Mouse (Mus musculus) left cerebral cortex, adult 11 months (tissue): ENCODE results near the gene Tpp1.

Experiments
- DNase-seq: peaks from one replicate; pipeline ENCODE4 v3.0.0; 2022; ENCODE audit warnings: low spot score

The Tpp1 gene

DNA sequence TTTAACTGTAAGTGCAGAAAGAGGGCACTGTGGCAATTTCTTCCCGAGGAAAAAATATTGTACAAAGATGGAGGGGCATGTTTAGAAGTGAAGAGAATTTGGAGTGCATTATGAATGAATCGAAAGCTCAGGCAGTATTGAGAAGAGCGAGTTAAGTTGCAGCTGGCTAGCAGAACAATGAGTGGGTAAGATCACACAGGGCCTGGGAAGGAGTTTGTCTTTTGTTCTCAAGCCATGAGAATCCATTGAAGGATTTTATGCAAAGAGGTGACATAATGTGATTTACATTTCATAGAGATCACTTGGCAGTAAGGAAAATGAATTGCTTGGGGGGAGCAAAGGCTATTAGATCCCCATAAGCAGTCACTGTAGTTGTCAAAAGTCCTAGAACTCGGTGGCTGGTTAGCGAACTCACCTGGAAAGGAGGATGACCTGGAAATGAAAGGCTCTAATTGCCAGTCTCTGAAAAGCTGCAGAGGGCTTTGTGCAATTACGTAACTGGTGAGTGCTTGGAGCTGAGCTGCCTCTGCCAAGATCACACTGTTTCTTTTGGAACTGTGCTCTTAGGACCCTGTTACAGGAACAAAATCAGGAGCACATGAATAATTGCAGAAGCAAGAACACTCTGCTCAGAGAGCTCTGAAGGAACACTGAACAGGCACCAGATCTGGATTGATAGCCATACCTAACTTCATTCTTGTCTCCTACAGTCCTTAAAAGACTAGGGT, 23.2 kb downstream of the Tpp1 start:
- no peak for DNase-seq

DNA sequence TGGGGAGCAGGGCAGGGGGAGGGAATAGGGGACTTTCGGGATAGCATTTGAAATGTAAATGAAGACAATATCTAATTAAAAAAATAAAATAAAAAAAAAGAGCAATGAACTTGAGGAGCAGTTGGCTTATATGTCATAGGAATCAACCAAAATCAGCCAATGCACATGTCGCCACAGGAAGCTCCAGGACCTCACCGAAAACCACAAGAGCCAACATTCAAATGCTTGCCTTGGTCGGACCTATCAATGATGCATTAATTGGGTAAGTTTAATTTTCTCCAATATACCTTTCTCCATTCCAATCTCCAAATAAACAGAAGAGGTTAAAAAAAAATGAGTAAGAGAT, 25.1 kb downstream of the Tpp1 start:
- DNase-seq: no peak

DNA sequence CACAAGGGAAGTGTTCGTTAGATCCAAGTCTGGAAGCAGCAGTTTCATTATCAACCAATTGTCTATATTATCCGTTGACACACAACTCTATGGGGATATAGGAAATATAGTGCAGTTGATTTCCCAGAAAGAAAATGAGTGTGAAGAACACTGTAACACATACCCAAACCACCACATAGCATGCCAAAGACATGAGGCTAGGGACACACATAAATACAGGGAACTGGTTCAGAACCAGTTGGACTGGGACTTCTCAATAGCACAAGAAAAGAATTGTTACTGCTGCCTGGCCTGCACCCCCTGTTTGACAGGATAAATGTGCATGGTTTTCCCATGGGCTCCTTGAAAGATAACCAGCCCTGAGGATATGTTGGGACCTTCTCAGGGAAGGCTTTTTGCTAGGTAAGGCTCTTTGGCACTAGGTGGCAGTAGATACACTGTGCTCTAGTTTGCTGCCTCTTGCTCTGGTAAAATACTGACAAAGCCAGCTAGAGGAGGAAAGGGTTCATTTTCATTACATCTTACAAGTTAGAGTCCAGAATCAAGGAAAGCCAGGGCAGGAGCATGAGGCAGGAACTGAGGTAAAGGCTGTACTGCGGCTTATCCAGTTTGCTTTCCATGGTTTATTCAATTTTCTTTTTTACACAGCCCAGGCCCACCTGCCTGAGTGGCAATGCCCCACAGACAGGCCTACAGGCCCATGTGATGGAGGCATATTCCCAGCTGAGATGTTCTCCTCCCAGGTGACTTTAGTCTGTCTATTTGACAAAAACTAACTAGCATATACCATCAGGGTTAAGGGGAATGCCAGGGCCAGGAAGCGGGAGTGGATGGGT, 25.7 kb downstream of the Tpp1 start:
- peak; percentile 70 for DNase-seq

DNA sequence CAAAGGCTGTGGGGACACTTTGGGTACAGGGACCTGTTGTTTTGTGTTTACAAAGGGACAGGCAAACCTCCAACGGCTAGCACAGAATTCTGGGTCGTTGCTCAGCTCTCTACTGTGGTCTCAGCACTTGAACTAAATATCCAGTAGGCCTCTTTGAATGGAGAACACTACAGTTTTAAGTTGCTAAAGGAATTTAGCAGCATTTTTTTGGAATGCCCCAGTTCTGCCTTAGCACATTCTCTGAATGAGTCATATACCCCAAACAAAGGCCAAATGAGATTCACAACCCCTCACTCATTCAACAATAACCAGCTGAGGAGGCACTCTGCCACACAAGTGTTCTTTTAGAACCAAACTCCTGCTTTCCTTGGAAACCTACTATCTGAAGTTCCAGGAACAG, 30.1 kb downstream of the Tpp1 start:
- no peak for DNase-seq

DNA sequence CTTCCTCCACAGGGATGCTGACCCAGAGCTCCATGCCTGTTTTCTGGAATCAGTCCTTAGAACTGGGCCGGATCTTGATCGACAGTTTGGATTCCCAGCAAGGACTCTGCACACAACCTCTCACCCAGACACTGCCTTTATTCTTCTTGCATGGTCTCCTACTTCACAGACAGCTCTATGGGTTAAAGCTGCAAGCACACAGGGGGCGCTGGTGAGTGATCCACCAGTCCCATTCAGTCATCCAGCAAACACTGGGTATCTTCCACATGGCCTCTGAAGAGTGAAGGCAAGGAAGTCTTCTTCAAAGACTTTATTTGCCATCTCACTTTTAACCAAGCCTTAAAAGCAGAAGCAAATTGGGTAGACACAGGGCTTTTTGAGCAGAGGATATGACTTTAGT, 36.7 kb downstream of the Tpp1 start:
- DNase-seq: no peak

DNA sequence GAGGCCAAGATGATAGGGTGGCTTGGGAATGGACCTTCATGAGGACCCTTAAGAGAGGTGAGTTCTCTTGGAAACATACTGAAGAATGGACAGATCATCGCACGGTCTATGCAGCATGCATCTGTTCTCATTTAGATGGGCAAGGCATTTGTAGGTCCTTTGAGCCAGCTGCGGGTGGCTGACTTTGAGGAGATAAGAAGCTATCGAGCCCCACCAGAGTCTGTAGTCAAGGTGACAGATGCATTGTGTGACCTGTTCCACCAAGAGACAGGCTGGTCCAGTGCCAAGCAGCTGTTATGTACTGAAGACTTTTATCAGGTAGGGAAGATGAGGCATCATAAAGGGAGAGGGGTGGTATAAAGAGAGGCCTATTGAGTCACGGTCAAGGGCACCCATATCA, 43.3 kb downstream of the Tpp1 start:
- no peak for DNase-seq

DNA sequence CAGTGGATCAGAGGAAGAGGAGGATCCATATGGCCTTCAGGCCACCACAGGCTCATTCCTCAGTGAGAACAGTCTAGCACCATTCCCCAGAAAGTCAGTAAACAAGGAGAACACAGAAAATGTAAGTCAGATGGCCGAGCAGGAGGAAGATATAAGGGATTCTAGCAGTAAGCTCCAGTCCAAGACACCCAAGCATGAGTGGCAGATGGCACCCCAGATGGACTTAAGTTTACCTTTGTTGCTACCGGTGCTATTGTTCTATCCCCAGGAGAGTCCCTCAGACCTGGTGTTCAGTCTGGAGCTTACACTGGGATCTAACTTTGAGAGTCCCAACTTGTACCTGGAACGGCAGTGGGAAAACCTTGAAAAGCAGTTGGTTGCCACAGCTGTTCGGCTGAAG, 48.2 kb downstream of the Tpp1 start:
- DNase-seq: no peak

DNA sequence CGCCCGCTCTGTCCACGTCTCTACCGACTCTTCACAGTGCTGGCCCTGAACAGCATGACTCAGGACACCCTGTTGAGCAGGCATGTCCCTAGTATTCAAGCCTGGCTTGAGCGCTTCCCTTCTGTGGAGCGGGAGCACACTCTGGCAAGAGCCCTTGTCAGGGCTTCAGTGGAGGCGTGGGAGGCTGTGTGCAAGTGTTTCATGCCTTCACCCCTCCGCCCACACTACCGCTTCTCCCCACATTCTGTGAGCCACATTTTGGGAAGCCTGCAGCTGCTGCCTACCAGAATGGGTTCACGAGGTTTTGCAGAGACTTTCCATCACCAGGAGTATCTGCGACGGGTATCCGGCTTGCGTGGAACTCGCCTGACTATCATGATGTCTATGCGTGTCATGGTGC, 48.9 kb downstream of the Tpp1 start:
- DNase-seq: peak; percentile 29
